Mouse (Mus musculus) left cerebral cortex, adult 2 months (tissue): ENCODE results near the gene Ccdc141. TPM values are rescaled to one million over a fixed set of nuclear protein-coding genes. Genes with fewer than 3 reads are reported as not detected.

Experiments used
- DNase-seq, 2 experiments: peaks; one replicate each; pipeline ENCODE4 v3.0.0; 2021 to 2022; ENCODE audit warnings: low spot score in 2 of 2, mixed read lengths in 1 of 2; ENCODE audit errors: extremely low spot score in 1 of 2
- H3K27ac ChIP-seq: fragments of 200-600 bp; 2 replicates; pipeline ENCODE4 v1.8.1; 2022
- H3K4me3 ChIP-seq: fragments of 200-600 bp; 2 replicates; pipeline ENCODE4 v1.8.1; 2022
- CTCF ChIP-seq: fragments of 200-600 bp; IDR thresholded peaks from 2 replicates; pipeline ENCODE4 v1.8.1; 2022; ENCODE audit warnings: antibody characterized with exemption, mild to moderate bottlenecking, moderate library complexity
- intact Hi-C: fragments of 180-260 bp; cut with DNase I; formaldehyde crosslinking; loops from one replicate; pipeline ENCODE4 v1.15.1; 2025
- total RNA-seq, 2 experiments: library from RNA; stranded (reverse); gene quantifications; 2 replicates each; pipeline ENCODE4 v1.2.3; 2021

The Ccdc141 gene
- total RNA-seq, 2 experiments from 2014 or later = 18.5 to 28.2 TPM

GRCm38 (mm10) chr2:77113867-77114266 is 56.6 kb downstream of the Ccdc141 start:
- no peak for TF ChIP-seq CTCF
- no peak overlapping the region for H3K27ac ChIP-seq
- H3K4me3 ChIP-seq = no peak overlapping the region
- no peak for DNase-seq
- intact Hi-C loops = no loop called here

GRCm38 (mm10) chr2:77113026-77113425 is 57.4 kb downstream of the Ccdc141 start:
- Histone ChIP-seq H3K4me3 (no peak overlapping the region), H3K27ac (no peak overlapping the region)
- DNase-seq = no peak
- no peak for TF ChIP-seq CTCF
- intact Hi-C loops = no loop called here

- no peak overlapping the region for H3K27ac ChIP-seq
- no peak for DNase-seq
- H3K4me3 ChIP-seq = no peak overlapping the region
- intact Hi-C loops = no loop called here
- TF ChIP-seq CTCF = no peak
These were observed 59.3 kb downstream of the Ccdc141 start for GRCm38 (mm10) chr2:77111095-77111494.

GRCm38 (mm10) chr2:77110365-77110764 is 60.1 kb downstream of the Ccdc141 start:
- no peak for TF ChIP-seq CTCF
- Histone ChIP-seq H3K4me3 (no peak overlapping the region), H3K27ac (no peak overlapping the region)
- no peak for DNase-seq
- intact Hi-C loops = no loop called here

- intact Hi-C loops = no loop called here
- no peak overlapping the region for H3K4me3 ChIP-seq
- TF ChIP-seq CTCF = no peak
- no peak for DNase-seq
- no peak overlapping the region for H3K27ac ChIP-seq
These were observed 60.8 kb downstream of the Ccdc141 start for GRCm38 (mm10) chr2:77109506-77110123.

- H3K4me3 ChIP-seq = no peak overlapping the region
- H3K27ac ChIP-seq = no peak overlapping the region
- TF ChIP-seq CTCF = no peak
- DNase-seq = no peak
- intact Hi-C loops = no loop called here
These were observed 61.9 kb downstream of the Ccdc141 start for GRCm38 (mm10) chr2:77108562-77108961.

GRCm38 (mm10) chr2:77106150-77106549 is 64.3 kb downstream of the Ccdc141 start:
- no peak overlapping the region for H3K4me3 ChIP-seq
- no peak for DNase-seq
- intact Hi-C loops = no loop called here
- no peak for TF ChIP-seq CTCF
- H3K27ac ChIP-seq = no peak overlapping the region

- no peak for TF ChIP-seq CTCF
- DNase-seq = no peak
- Histone ChIP-seq H3K4me3 (no peak overlapping the region), H3K27ac (no peak overlapping the region)
- intact Hi-C loops = no loop called here
These were observed 65.3 kb downstream of the Ccdc141 start for GRCm38 (mm10) chr2:77105006-77105715.

- intact Hi-C loops = no loop called here
- no peak for DNase-seq
- TF ChIP-seq CTCF = no peak
- Histone ChIP-seq H3K4me3 (no peak overlapping the region), H3K27ac (no peak overlapping the region)
These were observed 67.9 kb downstream of the Ccdc141 start for GRCm38 (mm10) chr2:77102516-77102915.

- no peak overlapping the region for H3K27ac ChIP-seq
- H3K4me3 ChIP-seq = no peak overlapping the region
- no peak for TF ChIP-seq CTCF
- DNase-seq = no peak
- intact Hi-C loops = no loop called here
These were observed 70.6 kb downstream of the Ccdc141 start for GRCm38 (mm10) chr2:77099814-77100213.

GRCm38 (mm10) chr2:77098769-77099168 is 71.7 kb downstream of the Ccdc141 start:
- intact Hi-C loops = no loop called here
- no peak overlapping the region for H3K4me3 ChIP-seq
- TF ChIP-seq CTCF = no peak
- H3K27ac ChIP-seq = no peak overlapping the region
- DNase-seq = no peak

GRCm38 (mm10) chr2:77091749-77092148 is 78.7 kb downstream of the Ccdc141 start:
- Histone ChIP-seq H3K4me3 (no peak overlapping the region), H3K27ac (no peak overlapping the region)
- intact Hi-C loops = no loop called here
- no peak for DNase-seq
- no peak for TF ChIP-seq CTCF

- H3K4me3 ChIP-seq = no peak overlapping the region
- no peak for TF ChIP-seq CTCF
- intact Hi-C loops = no loop called here
- no peak overlapping the region for H3K27ac ChIP-seq
- DNase-seq = no peak
These were observed 85.1 kb downstream of the Ccdc141 start for GRCm38 (mm10) chr2:77085313-77085712.
